ENCODE assay signal across 13 mouse cellular contexts in genomic region chr4:124893769-124894168, GRCm38 (mm10). TPM values are rescaled to one million over a fixed set of nuclear protein-coding genes. Genes with fewer than 3 reads are reported as not detected.
DNase-seq lines count a peak whose midpoint lies in the region; ATAC-seq and TF ChIP-seq lines count a peak whose summit lies in the region.
"Had no signal": no experiment of that assay in that cellular context is flagged by ENCODE, and none has a peak within 500 bp of the region (broad histone marks: within the 10 kb centered on the region; RNA-seq: fewer than 3 reads in every experiment).

No protein-coding gene starts in this region.

- H3K9ac ChIP-seq in forebrain, embryonic 14.5 days (ENCODE audit: low read length), result no peak overlapping the region
- H3K9ac ChIP-seq in hindbrain, embryonic 15.5 days, result 0 out of 2 replicates have a peak overlapping the region, but pooled peaks have one; percentile 47
- H3K9ac ChIP-seq in neural tube, embryonic 13.5 days, result peak overlapping the region; percentile 70; the same call in 1 of the 2 replicates
- H3K9ac ChIP-seq in kidney, embryonic 16.5 days (replicated peaks; ENCODE audit: low read length), result no peak overlapping the region
- H3K9ac ChIP-seq: intestine, embryonic 15.5 days; limb, embryonic 15.5 days; lung, embryonic 15.5 days had no signal

- no peaks in the 10 kb centered on the region for H3K36me3 ChIP-seq in forebrain, embryonic 10.5 days (replicated peaks)
- H3K36me3 ChIP-seq in forebrain, embryonic 14.5 days (ENCODE audit: control insufficient read depth, insufficient read depth, low read length), result no peaks in the 10 kb centered on the region
- no peaks in the 10 kb centered on the region for H3K36me3 ChIP-seq in hindbrain, embryonic 15.5 days
- H3K36me3 ChIP-seq in neural tube, embryonic 13.5 days, result no peaks in the 10 kb centered on the region
- no peaks in the 10 kb centered on the region for H3K36me3 ChIP-seq in kidney, embryonic 16.5 days (ENCODE audit: insufficient read depth, low read length)
- H3K36me3 ChIP-seq: intestine, embryonic 15.5 days; limb, embryonic 15.5 days; lung, embryonic 15.5 days had no signal

- no peak for DNase-seq in forebrain, embryonic 10.5 days (ENCODE audit: extremely low spot score, low spot score)
- no peak for DNase-seq in forebrain, embryonic 14.5 days (ENCODE audit: low spot score)
- peak; percentile 19 for DNase-seq in brain, embryonic 14.5 days (ENCODE audit: low read depth)
- no peak for DNase-seq in yolk sac, embryonic 10.5 days (ENCODE audit: low spot score)
- DNase-seq: kidney, postnatal 36 days; thymus, adult 2 months had no signal

- no peak for TF ChIP-seq POLR2A in brain, embryonic 14.5 days (IDR thresholded peaks at IDR 0.05; ENCODE audit: borderline replicate concordance, extremely low read depth, insufficient read depth, insufficient read length, poor library complexity, severe bottlenecking)

- H3K4me3 ChIP-seq in forebrain, embryonic 10.5 days, result peak overlapping the region; percentile 63
- no peak overlapping the region for H3K4me3 ChIP-seq in forebrain, embryonic 14.5 days (ENCODE audit: low read depth, low read length)
- peak overlapping the region; percentile 48 for H3K4me3 ChIP-seq in hindbrain, embryonic 15.5 days
- H3K4me3 ChIP-seq in neural tube, embryonic 13.5 days, result peak overlapping the region; percentile 49; the same call in 1 of the 2 replicates
- H3K4me3 ChIP-seq in kidney, embryonic 16.5 days (ENCODE audit: low read length), result no peak overlapping the region

- peaks cover 84% of the 10 kb centered on the region for H3K27me3 ChIP-seq in forebrain, embryonic 10.5 days (ENCODE audit: poor library complexity, severe bottlenecking)
- peaks cover 47% of the 10 kb centered on the region for H3K27me3 ChIP-seq in forebrain, embryonic 14.5 days (replicated peaks; ENCODE audit: control insufficient read depth, insufficient read depth, low read length)
- peaks cover 26% of the 10 kb centered on the region for H3K27me3 ChIP-seq in hindbrain, embryonic 15.5 days
- peaks cover 65% of the 10 kb centered on the region for H3K27me3 ChIP-seq in neural tube, embryonic 13.5 days
- peaks cover 64% of the 10 kb centered on the region for H3K27me3 ChIP-seq in kidney, embryonic 16.5 days (ENCODE audit: insufficient read depth, low read length)

- TF ChIP-seq CTCF in brain, embryonic 14.5 days (IDR thresholded peaks at IDR 0.05; ENCODE audit: borderline replicate concordance, extremely low read depth, insufficient read depth, insufficient read length), result no peak

- no peak overlapping the region for H3K27ac ChIP-seq in forebrain, embryonic 10.5 days
- no peak overlapping the region for H3K27ac ChIP-seq in forebrain, embryonic 14.5 days (ENCODE audit: low read depth, low read length)
- H3K27ac ChIP-seq in hindbrain, embryonic 15.5 days (replicated peaks), result no peak overlapping the region
- H3K27ac ChIP-seq in neural tube, embryonic 13.5 days (replicated peaks), result no peak overlapping the region
- H3K27ac ChIP-seq in kidney, embryonic 16.5 days (ENCODE audit: low read length), result no peak overlapping the region
- H3K27ac ChIP-seq: intestine, embryonic 15.5 days; limb, embryonic 15.5 days; lung, embryonic 15.5 days had no signal

- no peaks in the 10 kb centered on the region for H3K9me3 ChIP-seq in forebrain, embryonic 10.5 days
- H3K9me3 ChIP-seq in forebrain, embryonic 14.5 days (replicated peaks; ENCODE audit: control insufficient read depth, low read length), result no peaks in the 10 kb centered on the region
- H3K9me3 ChIP-seq in hindbrain, embryonic 15.5 days, result no peaks in the 10 kb centered on the region
- no peaks in the 10 kb centered on the region for H3K9me3 ChIP-seq in neural tube, embryonic 13.5 days
- H3K9me3 ChIP-seq in kidney, embryonic 16.5 days (ENCODE audit: low read length), result no peaks in the 10 kb centered on the region
- H3K9me3 ChIP-seq: intestine, embryonic 15.5 days; limb, embryonic 15.5 days; lung, embryonic 15.5 days; megakaryocyte, embryonic 14.5 days had no signal

- WGBS in forebrain, embryonic 10.5 days, result 34% methylated on average over 6 of the region's 6 CpGs
- WGBS in forebrain, embryonic 14.5 days, result 31% methylated on average over 6 of the region's 6 CpGs
- WGBS in hindbrain, embryonic 15.5 days, result 25% methylated on average over 6 of the region's 6 CpGs
- 24% methylated on average over 6 of the region's 6 CpGs for WGBS in neural tube, embryonic 13.5 days
- 29% methylated on average over 6 of the region's 6 CpGs for WGBS in kidney, embryonic 16.5 days

- H3K4me2 ChIP-seq in forebrain, embryonic 14.5 days (ENCODE audit: low read length), result no peak overlapping the region
- peak overlapping the region; percentile 76 for H3K4me2 ChIP-seq in hindbrain, embryonic 15.5 days
- peak overlapping the region; percentile 73 for H3K4me2 ChIP-seq in neural tube, embryonic 13.5 days
- H3K4me2 ChIP-seq in kidney, embryonic 16.5 days (replicated peaks; ENCODE audit: low read depth, low read length), result no peak overlapping the region

- H3K4me1 ChIP-seq in forebrain, embryonic 10.5 days, result peaks cover 36% of the 10 kb centered on the region
- H3K4me1 ChIP-seq in forebrain, embryonic 14.5 days (ENCODE audit: control insufficient read depth, insufficient read depth, low read length), result peaks cover 8% of the 10 kb centered on the region; the same call in 1 of the 2 replicates
- peaks cover 25% of the 10 kb centered on the region for H3K4me1 ChIP-seq in hindbrain, embryonic 15.5 days (replicated peaks)
- peaks cover 25% of the 10 kb centered on the region for H3K4me1 ChIP-seq in neural tube, embryonic 13.5 days (replicated peaks)
- 0 out of 2 replicates have a peak, but pooled peaks cover 6% of the 10 kb centered on the region for H3K4me1 ChIP-seq in kidney, embryonic 16.5 days (ENCODE audit: insufficient read depth, low read length)

- ATAC-seq in forebrain, embryonic 14.5 days, result no peak
- peak; percentile 21; the same call in 1 of the 2 replicates for ATAC-seq in hindbrain, embryonic 15.5 days (ENCODE audit: low FRiP score, low read depth)
- ATAC-seq in neural tube, embryonic 13.5 days (ENCODE audit: low read depth), result peak; percentile 13; the same call in 1 of the 2 replicates
- ATAC-seq in kidney, embryonic 16.5 days (ENCODE audit: low FRiP score, low TSS enrichment), result no peak
- ATAC-seq: intestine, embryonic 15.5 days had no signal

RNA-seq across cellular contexts. Expression of gene Epha10, which starts 13.1 kb away (rescaled TPM):
- 1.1 and 1.3 TPM in 2 replicates for polyA plus RNA-seq in forebrain, embryonic 10.5 days (2016; fragmentation: Nextera tagmentation; extraction: Ambion mirVana)
- polyA plus RNA-seq in forebrain, embryonic 14.5 days (2014; fragmentation: Nextera tagmentation; extraction: Ambion mirVana), result 0.27 and 0.84 TPM in 2 replicates
- polyA plus RNA-seq in brain, embryonic 14.5 days (2012; rRNA removed), result 18.0 and 25.0 TPM in 2 replicates
- polyA plus RNA-seq in hindbrain, embryonic 15.5 days (2015; fragmentation: Nextera tagmentation; extraction: Ambion mirVana), result 12.8 and 13.5 TPM in 2 replicates
- 4.7 and 5.3 TPM in 2 replicates for polyA plus RNA-seq in neural tube, embryonic 13.5 days (2015; fragmentation: Nextera tagmentation; extraction: Ambion mirVana)
- 0.06 and 0.12 TPM in 2 replicates for polyA plus RNA-seq in kidney, embryonic 16.5 days (2015; fragmentation: Nextera tagmentation; extraction: Ambion mirVana)
- polyA plus RNA-seq: lung, embryonic 15.5 days had no signal

RNA-seq across cellular contexts. Expression of gene Maneal, which starts 31.8 kb away (rescaled TPM):
- 2.3 and 2.6 TPM in 2 replicates for polyA plus RNA-seq in forebrain, embryonic 10.5 days (2016; fragmentation: Nextera tagmentation; extraction: Ambion mirVana)
- 12.9 and 13.4 TPM in 2 replicates for polyA plus RNA-seq in forebrain, embryonic 14.5 days (2014; fragmentation: Nextera tagmentation; extraction: Ambion mirVana)
- 48.8 and 50.3 TPM in 2 replicates for polyA plus RNA-seq in brain, embryonic 14.5 days (2012; rRNA removed)
- polyA plus RNA-seq in hindbrain, embryonic 15.5 days (2015; fragmentation: Nextera tagmentation; extraction: Ambion mirVana), result 15.9 and 16.0 TPM in 2 replicates
- polyA plus RNA-seq in neural tube, embryonic 13.5 days (2015; fragmentation: Nextera tagmentation; extraction: Ambion mirVana), result 8.2 and 10.0 TPM in 2 replicates
- polyA plus RNA-seq in kidney, embryonic 16.5 days (2015; fragmentation: Nextera tagmentation; extraction: Ambion mirVana), result 0.46 and 0.61 TPM in 2 replicates

RNA-seq across cellular contexts. Expression of gene 1110065P20Rik, which starts 42.8 kb away (rescaled TPM):
- 39.3 and 42.9 TPM in 2 replicates for polyA plus RNA-seq in forebrain, embryonic 10.5 days (2016; fragmentation: Nextera tagmentation; extraction: Ambion mirVana)
- 78.0 and 90.7 TPM in 2 replicates for polyA plus RNA-seq in forebrain, embryonic 14.5 days (2014; fragmentation: Nextera tagmentation; extraction: Ambion mirVana)
- 71.3 and 98.0 TPM in 2 replicates for polyA plus RNA-seq in brain, embryonic 14.5 days (2012; rRNA removed)
- 98.8 and 103 TPM in 2 replicates for polyA plus RNA-seq in hindbrain, embryonic 15.5 days (2015; fragmentation: Nextera tagmentation; extraction: Ambion mirVana)
- polyA plus RNA-seq in neural tube, embryonic 13.5 days (2015; fragmentation: Nextera tagmentation; extraction: Ambion mirVana), result 74.9 and 80.2 TPM in 2 replicates
- polyA plus RNA-seq in kidney, embryonic 16.5 days (2015; fragmentation: Nextera tagmentation; extraction: Ambion mirVana), result 41.6 and 43.8 TPM in 2 replicates

RNA-seq across cellular contexts. Expression of gene 9930104L06Rik, which starts 43.1 kb away (rescaled TPM):
- 16.4 and 17.5 TPM in 2 replicates for polyA plus RNA-seq in forebrain, embryonic 10.5 days (2016; fragmentation: Nextera tagmentation; extraction: Ambion mirVana)
- 3.2 and 5.6 TPM in 2 replicates for polyA plus RNA-seq in forebrain, embryonic 14.5 days (2014; fragmentation: Nextera tagmentation; extraction: Ambion mirVana)
- polyA plus RNA-seq in brain, embryonic 14.5 days (2012; rRNA removed), result 18.3 and 22.3 TPM in 2 replicates
- polyA plus RNA-seq in hindbrain, embryonic 15.5 days (2015; fragmentation: Nextera tagmentation; extraction: Ambion mirVana), result 13.1 and 15.1 TPM in 2 replicates
- 13.3 and 17.1 TPM in 2 replicates for polyA plus RNA-seq in neural tube, embryonic 13.5 days (2015; fragmentation: Nextera tagmentation; extraction: Ambion mirVana)
- polyA plus RNA-seq in kidney, embryonic 16.5 days (2015; fragmentation: Nextera tagmentation; extraction: Ambion mirVana), result 12.7 and 13.8 TPM in 2 replicates

RNA-seq across cellular contexts. Expression of gene Yrdc, which starts 43.3 kb away (rescaled TPM):
- 43.1 and 44.1 TPM in 2 replicates for polyA plus RNA-seq in forebrain, embryonic 10.5 days (2016; fragmentation: Nextera tagmentation; extraction: Ambion mirVana)
- 57.1 and 62.4 TPM in 2 replicates for polyA plus RNA-seq in forebrain, embryonic 14.5 days (2014; fragmentation: Nextera tagmentation; extraction: Ambion mirVana)
- 56.4 and 79.6 TPM in 2 replicates for polyA plus RNA-seq in brain, embryonic 14.5 days (2012; rRNA removed)
- 46.3 and 50.4 TPM in 2 replicates for polyA plus RNA-seq in hindbrain, embryonic 15.5 days (2015; fragmentation: Nextera tagmentation; extraction: Ambion mirVana)
- polyA plus RNA-seq in neural tube, embryonic 13.5 days (2015; fragmentation: Nextera tagmentation; extraction: Ambion mirVana), result 39.6 and 46.6 TPM in 2 replicates
- 34.8 and 37.2 TPM in 2 replicates for polyA plus RNA-seq in kidney, embryonic 16.5 days (2015; fragmentation: Nextera tagmentation; extraction: Ambion mirVana)

Comparison
In these comparisons a context has a peak if more than half of its experiments do, and no peak if none do; other contexts are left out.
1. H3K4me3 ChIP-seq: peak in forebrain, embryonic 10.5 days (single experiment), hindbrain, embryonic 15.5 days (single experiment) and neural tube, embryonic 13.5 days (single experiment); none in forebrain, embryonic 14.5 days (single experiment) and kidney, embryonic 16.5 days (single experiment).
2. ATAC-seq: peak in hindbrain, embryonic 15.5 days (single experiment) and neural tube, embryonic 13.5 days (single experiment); none in forebrain, embryonic 14.5 days (single experiment) and kidney, embryonic 16.5 days (single experiment).
3. H3K4me2 ChIP-seq: peak in hindbrain, embryonic 15.5 days (single experiment) and neural tube, embryonic 13.5 days (single experiment); none in forebrain, embryonic 14.5 days (single experiment) and kidney, embryonic 16.5 days (single experiment).
4. H3K9ac ChIP-seq: peak in hindbrain, embryonic 15.5 days (single experiment) and neural tube, embryonic 13.5 days (single experiment); none in forebrain, embryonic 14.5 days (single experiment) and kidney, embryonic 16.5 days (single experiment).